Comparison of ENCODE assay signal across 19 mouse cellular contexts in genomic region chr13:56658931-56659330, GRCm38 (mm10). TPM values are rescaled to one million over a fixed set of nuclear protein-coding genes. Genes with fewer than 3 reads are reported as not detected.
A peak's percentile ranks its signal among the peaks of the same experiment; 100 is the strongest.
DNase-seq lines count a peak whose midpoint lies in the region; ATAC-seq and TF ChIP-seq lines count a peak whose summit lies in the region.
"Had no signal": no experiment of that assay in that cellular context is flagged by ENCODE, and none has a peak within 500 bp of the region (broad histone marks: within the 10 kb centered on the region; RNA-seq: fewer than 3 reads in every experiment).

No protein-coding gene starts in this region.

- WGBS in lung, embryonic 15.5 days: 45% methylated on average over 6 of the region's 6 CpGs

- intact Hi-C loops in gastrocnemius, adult 2 months (cut with DNase I): loop anchor here (1.0 to 5.0 kb wide), 4 partner anchors 73 to 184 kb away; no protein-coding TSS in a partner anchor
- intact Hi-C loops in gastrocnemius, postnatal 36 days (cut with DNase I): loop anchor here (5.0 kb wide), 2 partner anchors 82 to 102 kb away; no protein-coding TSS in a partner anchor

- H3K9ac ChIP-seq in lung, embryonic 15.5 days: no peak overlapping the region
- H3K9ac ChIP-seq: embryonic facial prominence, embryonic 13.5 days; forebrain, embryonic 12.5 days; heart, embryonic 13.5 days; hindbrain, embryonic 13.5 days had no signal

- peak; percentile 13 for DNase-seq in gastrocnemius, adult 2 months
- DNase-seq in gastrocnemius, postnatal 36 days: no peak
- DNase-seq in lung, postnatal 25 days (ENCODE audit: low spot score): no peak
- peak; percentile 65 to 82 for DNase-seq in lung, postnatal 4 days
- DNase-seq in left cerebral cortex, adult 11 months (ENCODE audit: low spot score): no peak
- DNase-seq in cerebellum, adult 8-10 months: no peak
- DNase-seq: adrenal gland, postnatal 10 days; B cell, adult 2 months; cerebellum, adult 11 months; cerebellum, adult 9-10 months; gastrocnemius, postnatal 14 days; heart, postnatal 4 days had no signal

- H3K9me3 ChIP-seq in lung, embryonic 15.5 days: no peaks in the 10 kb centered on the region
- H3K9me3 ChIP-seq: embryonic facial prominence, embryonic 13.5 days; forebrain, embryonic 12.5 days; heart, embryonic 13.5 days; hindbrain, embryonic 13.5 days had no signal

- no peak overlapping the region for H3K4me3 ChIP-seq in gastrocnemius, adult 2 months
- H3K4me3 ChIP-seq in lung, embryonic 15.5 days: no peak overlapping the region
- H3K4me3 ChIP-seq: embryonic facial prominence, embryonic 13.5 days; forebrain, embryonic 12.5 days; heart, embryonic 13.5 days; hindbrain, embryonic 13.5 days had no signal

- H3K4me2 ChIP-seq in lung, embryonic 15.5 days: no peak overlapping the region
- H3K4me2 ChIP-seq: embryonic facial prominence, embryonic 13.5 days; forebrain, embryonic 12.5 days; heart, embryonic 13.5 days; hindbrain, embryonic 13.5 days had no signal

- ATAC-seq in lung, embryonic 15.5 days (ENCODE audit: borderline replicate concordance, extremely low read depth, low FRiP score, low TSS enrichment): no peak
- ATAC-seq: forebrain, embryonic 16.5 days had no signal

- no peaks in the 10 kb centered on the region for H3K36me3 ChIP-seq in lung, embryonic 15.5 days
- H3K36me3 ChIP-seq: embryonic facial prominence, embryonic 13.5 days; forebrain, embryonic 12.5 days; G1E; heart, embryonic 13.5 days; hindbrain, embryonic 13.5 days had no signal

- no peak for TF ChIP-seq CTCF in gastrocnemius, adult 2 months (IDR thresholded peaks at IDR 0.05)

- H3K4me1 ChIP-seq in lung, embryonic 15.5 days: peaks cover 45% of the 10 kb centered on the region
- H3K4me1 ChIP-seq: forebrain, embryonic 12.5 days; hindbrain, embryonic 13.5 days had no signal

- no peak overlapping the region for H3K27ac ChIP-seq in gastrocnemius, adult 2 months
- peak overlapping the region; percentile 20; the same call in 1 of the 2 replicates for H3K27ac ChIP-seq in lung, embryonic 15.5 days
- H3K27ac ChIP-seq: embryonic facial prominence, embryonic 13.5 days; forebrain, embryonic 12.5 days; heart, embryonic 13.5 days; hindbrain, embryonic 13.5 days had no signal

- no peaks in the 10 kb centered on the region for H3K27me3 ChIP-seq in lung, embryonic 15.5 days
- H3K27me3 ChIP-seq: embryonic facial prominence, embryonic 13.5 days; forebrain, embryonic 12.5 days; heart, embryonic 13.5 days; hindbrain, embryonic 13.5 days had no signal

RNA-seq across cellular contexts. Expression of gene Smad5, which starts 43.9 kb away (rescaled TPM):
- 10 to 100 TPM; 24.4 to 24.5 TPM for total RNA-seq in gastrocnemius, adult 2 months (2021)
- 10 to 100 TPM; 16.9 to 18.7 TPM for total RNA-seq in gastrocnemius, postnatal 36 days (2021)
- 34.1 and 34.7 TPM in 2 replicates for polyA plus RNA-seq in lung, embryonic 15.5 days (2015; fragmentation: Nextera tagmentation; extraction: Ambion mirVana)

RNA-seq across cellular contexts. Expression of gene Tgfbi, which starts 49.6 kb away (rescaled TPM):
- total RNA-seq in gastrocnemius, adult 2 months (2021): 10 to 100 TPM; 13.0 to 24.8 TPM
- total RNA-seq in gastrocnemius, postnatal 36 days (2021): 10 to 100 TPM; 14.1 to 17.1 TPM
- polyA plus RNA-seq in lung, embryonic 15.5 days (2015; fragmentation: Nextera tagmentation; extraction: Ambion mirVana): 189 TPM in 2 replicates
- total RNA-seq: G1E had no signal

Comparison
In these comparisons a context has a peak if more than half of its experiments do, and no peak if none do; other contexts are left out.
1. DNase-seq: peak in gastrocnemius, adult 2 months (single experiment) and lung, postnatal 4 days (2 of 2); none in gastrocnemius, postnatal 36 days (0 of 2), lung, postnatal 25 days (single experiment), left cerebral cortex, adult 11 months (single experiment) and cerebellum, adult 8-10 months (single experiment).